Mouse (Mus musculus) hindlimb bud, embryonic 11.5 days (tissue): ENCODE measurements at regions not wholly inside any gene's neighbourhood (a gene's known extent, or its start where the extent isn't known, plus 50 kb on each side); places are given as distances from the start of the nearest gene placed in this dataset.

Experiments
- DNase-seq: peaks from one replicate; pipeline ENCODE4 v3.0.0-alpha.2; 2012; ENCODE audit warnings: low read depth, low spot score; ENCODE audit errors: extremely low spot score

- no peak for DNase-seq
Measured at GRCm38 (mm10) chr1:73857497-73857896, 266.8 kb downstream of the Tns1 start.

- DNase-seq, result no peak
Measured at GRCm38 (mm10) chr1:73856811-73857210, 267.4 kb downstream of the Tns1 start.

- DNase-seq, result no peak
Measured at GRCm38 (mm10) chr1:73855306-73855705, 268.9 kb downstream of the Tns1 start.

- no peak for DNase-seq
Measured at GRCm38 (mm10) chr1:73853851-73854250, 270.4 kb downstream of the Tns1 start.

- no peak for DNase-seq
Measured at GRCm38 (mm10) chr1:73850173-73851014, 273.9 kb downstream of the Tns1 start.

- no peak for DNase-seq
Measured at GRCm38 (mm10) chr1:73848370-73848769, 275.9 kb downstream of the Tns1 start.

- DNase-seq, result no peak
Measured at GRCm38 (mm10) chr1:73847126-73847525, 277.1 kb downstream of the Tns1 start.

GRCm38 (mm10) chr1:73845115-73845514 lies 279.1 kb downstream of the Tns1 start:
- DNase-seq, result no peak

GRCm38 (mm10) chr1:73844574-73844973 lies 279.7 kb downstream of the Tns1 start:
- no peak for DNase-seq

GRCm38 (mm10) chr1:73839351-73839750 lies 284.9 kb downstream of the Tns1 start:
- DNase-seq, result no peak

GRCm38 (mm10) chr1:73836680-73837079 lies 287.6 kb downstream of the Tns1 start:
- no peak for DNase-seq

- DNase-seq, result no peak
Measured at GRCm38 (mm10) chr1:73834566-73834965, 289.7 kb downstream of the Tns1 start.

- DNase-seq, result no peak
Measured at GRCm38 (mm10) chr1:73830486-73831132, 293.6 kb downstream of the Tns1 start.

GRCm38 (mm10) chr1:73828996-73829395 lies 295.3 kb downstream of the Tns1 start:
- DNase-seq, result no peak

- peak; percentile 84 for DNase-seq
Measured at GRCm38 (mm10) chr1:73826243-73826930, 297.9 kb downstream of the Tns1 start.

- no peak for DNase-seq
Measured at GRCm38 (mm10) chr1:73824406-73825184, 299.7 kb downstream of the Tns1 start.

- no peak for DNase-seq
Measured at GRCm38 (mm10) chr1:73823726-73824125, 300.5 kb downstream of the Tns1 start.

- no peak for DNase-seq
Measured at GRCm38 (mm10) chr1:73822616-73823015, 301.6 kb downstream of the Tns1 start.

GRCm38 (mm10) chr1:73820701-73821100 lies 303.5 kb downstream of the Tns1 start:
- DNase-seq, result no peak

- DNase-seq, result no peak
Measured at GRCm38 (mm10) chr1:73807206-73807605, 317.0 kb downstream of the Tns1 start.

- no peak for DNase-seq
Measured at GRCm38 (mm10) chr1:73805156-73805555, 319.1 kb downstream of the Tns1 start.
